Mouse (Mus musculus) hindlimb bud, embryonic 11.5 days (tissue): ENCODE measurements at regions not wholly inside any gene's neighbourhood (a gene's known extent, or its start where the extent isn't known, plus 50 kb on each side); places are given as distances from the start of the nearest gene placed in this dataset.

ENCODE experiments used
- DNase-seq: peaks from one replicate; pipeline ENCODE4 v3.0.0-alpha.2; 2012; ENCODE audit warnings: low read depth, low spot score; ENCODE audit errors: extremely low spot score

DNA sequence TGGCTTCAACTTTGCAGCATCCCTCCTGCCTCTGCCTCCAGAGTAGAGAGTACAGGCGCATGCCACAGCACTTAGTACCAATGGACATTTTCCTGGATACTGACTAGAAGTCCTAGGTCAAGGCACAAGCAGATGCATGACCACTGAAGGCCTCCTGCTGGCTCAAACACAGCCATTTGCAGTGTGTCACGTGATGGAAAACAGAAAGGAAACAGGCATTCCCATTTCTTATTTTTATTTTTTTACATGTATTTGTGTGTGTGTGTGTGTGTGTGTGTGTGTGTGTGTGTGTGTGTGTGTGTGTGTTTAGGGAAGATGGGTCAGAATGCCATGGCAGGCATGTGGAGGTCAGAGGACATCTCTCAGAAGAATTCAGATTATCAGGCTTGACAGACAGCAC is 65.6 kb downstream of the Thap12 start:
- DNase-seq = no peak

DNA sequence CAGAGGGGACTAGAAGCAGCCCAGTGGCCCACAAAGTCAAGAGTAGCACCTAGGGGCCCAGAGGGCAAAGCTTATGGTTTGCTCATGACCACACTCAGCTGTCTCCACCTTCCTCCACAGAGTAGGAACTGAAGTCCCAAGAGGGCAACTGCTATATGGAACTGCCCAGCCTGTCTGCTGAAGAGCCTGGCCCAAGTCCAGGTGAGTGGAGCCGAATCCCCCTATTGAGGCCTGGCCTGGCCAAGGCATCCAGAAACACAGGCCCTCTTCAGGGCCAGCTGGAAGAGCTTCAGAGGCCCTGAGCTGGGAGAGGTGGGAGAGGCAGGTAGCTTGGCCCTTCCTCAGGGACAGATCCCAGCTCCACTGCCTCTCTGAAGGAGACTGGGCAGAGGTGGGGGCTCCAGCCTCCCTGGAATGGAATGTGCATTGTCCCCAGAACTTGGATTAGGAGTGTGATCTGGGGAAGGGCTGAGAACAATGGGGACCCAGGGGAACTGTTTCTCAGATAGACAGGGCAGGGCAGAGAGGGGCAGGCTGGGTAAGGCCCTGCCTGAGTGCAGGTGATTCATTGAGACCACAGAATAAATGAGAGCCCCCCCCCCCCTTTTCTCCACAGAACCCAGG is 65.7 kb upstream of the Wnt11 start:
- no peak for DNase-seq

DNA sequence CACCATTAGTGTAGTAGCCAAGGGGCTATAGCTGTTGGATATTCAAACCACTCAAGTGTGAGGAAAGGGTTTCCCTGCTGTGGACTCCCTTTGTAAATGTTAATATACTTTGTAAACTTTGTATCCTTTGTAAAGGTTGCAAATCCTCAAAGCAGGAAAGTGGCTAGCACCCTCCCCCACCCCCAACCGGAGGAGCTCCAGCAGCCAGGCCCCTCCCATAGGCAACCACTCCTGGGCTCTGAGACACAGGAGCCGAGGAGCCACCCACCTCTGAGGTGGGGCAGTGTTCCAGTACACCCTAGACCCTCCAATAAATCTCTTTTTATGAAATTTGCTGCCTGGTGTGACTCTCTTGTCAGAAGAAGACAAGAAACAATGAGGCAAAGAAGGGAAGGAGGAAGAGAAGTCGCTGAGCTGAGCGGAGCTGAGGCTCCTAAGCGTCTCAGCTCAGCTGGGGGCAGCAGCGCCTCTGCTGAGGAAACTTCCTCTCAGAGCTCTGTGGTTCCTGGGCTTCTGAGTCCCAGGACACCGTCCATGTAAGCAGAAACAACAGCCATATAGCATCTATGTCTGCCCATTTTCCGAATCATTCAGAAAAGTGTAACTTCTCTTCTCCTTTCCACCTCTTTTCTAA is 64.5 kb upstream of the Wnt11 start:
- DNase-seq = no peak

DNA sequence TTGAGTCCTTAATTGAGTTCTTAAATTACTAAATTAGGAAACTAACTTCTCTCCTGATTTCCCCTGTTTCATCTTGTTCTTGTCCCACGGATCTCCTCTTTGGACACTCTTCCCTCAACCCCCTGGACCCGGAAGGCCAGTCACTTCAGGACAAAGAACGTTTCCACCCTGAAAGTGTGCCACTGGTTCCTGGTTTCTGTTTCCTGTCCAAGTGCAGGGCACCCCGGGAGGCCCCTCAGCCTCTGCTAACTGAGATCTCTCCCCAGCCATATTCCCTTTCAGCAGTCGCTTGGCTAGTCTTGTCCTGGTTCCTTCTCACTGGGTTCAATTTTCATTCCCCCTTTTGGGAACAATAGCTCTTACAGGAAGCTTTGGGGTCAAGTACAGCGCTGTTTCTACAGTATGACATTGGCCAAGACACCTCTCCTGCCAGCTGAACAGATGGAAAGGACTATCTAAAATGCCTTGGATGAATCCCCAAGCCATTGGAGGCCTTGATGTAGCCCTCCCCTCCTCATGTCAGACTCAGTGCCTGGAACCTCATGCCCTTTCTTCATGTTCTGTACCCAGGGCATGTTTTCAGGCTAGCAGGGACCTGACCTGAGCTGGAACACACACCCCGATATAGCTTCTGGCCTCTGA is 63.7 kb upstream of the Wnt11 start:
- no peak for DNase-seq

DNA sequence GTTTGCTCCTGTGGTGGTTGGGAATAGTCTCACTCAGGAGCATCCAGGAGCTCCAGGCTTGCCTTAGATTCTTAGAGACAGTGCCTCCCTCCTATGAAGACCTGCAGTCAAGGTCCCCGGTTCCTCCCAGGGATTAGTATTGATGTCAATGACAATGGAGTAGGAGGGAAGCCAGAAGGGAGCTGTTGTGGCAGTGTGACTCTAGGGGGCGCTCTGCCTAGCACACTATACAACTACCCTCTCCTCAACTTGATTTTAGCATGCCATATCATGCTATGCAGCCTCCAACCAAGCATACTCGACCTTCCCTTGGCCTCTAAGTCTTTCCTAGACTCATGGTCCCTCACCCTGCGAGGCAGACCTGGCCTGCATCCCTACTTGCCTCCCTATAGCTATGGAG is 60.3 kb upstream of the Wnt11 start:
- no peak for DNase-seq

DNA sequence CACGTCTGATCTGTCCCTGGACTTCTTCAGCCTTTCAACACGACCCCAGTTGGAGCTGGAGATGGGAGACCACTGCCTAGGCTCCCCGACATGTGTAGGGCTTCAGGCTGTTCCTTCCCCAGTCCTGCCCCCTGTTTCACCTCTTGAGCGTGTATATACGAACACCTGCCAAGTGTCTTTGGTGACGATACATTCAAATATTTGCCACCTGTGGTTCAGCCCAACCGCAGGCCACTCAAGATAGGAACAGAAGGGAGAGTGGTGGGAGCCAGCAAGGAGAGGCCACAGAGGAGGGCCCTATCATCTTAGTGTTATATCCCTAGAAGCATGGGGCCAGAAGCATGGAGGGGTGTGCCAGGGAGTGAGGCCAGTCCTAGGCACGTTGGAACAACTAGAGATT is 59.9 kb upstream of the Wnt11 start:
- no peak for DNase-seq

DNA sequence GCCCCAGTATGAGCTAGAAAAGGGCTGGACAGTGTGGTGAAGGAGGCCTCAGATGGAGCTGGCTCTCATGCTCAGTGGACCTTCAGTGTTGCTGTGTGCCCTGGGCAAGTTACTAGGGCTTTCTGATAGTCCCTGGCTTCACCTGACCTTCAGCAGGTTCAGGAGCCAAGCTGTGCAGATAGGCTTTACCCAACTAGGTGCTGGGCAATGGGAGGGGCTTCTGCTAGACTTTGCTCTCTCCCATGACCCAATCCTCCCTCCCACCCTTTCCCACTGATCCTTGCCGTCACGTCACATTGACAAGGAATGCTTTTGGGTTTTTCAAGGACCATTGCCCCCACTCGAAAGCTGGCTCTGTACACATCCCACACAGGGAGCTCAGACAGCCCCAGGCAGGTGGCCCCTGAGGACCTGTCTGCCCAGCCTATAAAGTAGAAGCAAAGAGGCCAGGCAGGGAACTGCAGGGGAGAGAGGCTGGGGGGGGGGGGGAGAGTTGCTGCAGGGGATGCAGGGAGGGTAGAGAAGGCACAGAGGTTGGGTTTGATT is 57.5 kb upstream of the Wnt11 start:
- DNase-seq = no peak

DNA sequence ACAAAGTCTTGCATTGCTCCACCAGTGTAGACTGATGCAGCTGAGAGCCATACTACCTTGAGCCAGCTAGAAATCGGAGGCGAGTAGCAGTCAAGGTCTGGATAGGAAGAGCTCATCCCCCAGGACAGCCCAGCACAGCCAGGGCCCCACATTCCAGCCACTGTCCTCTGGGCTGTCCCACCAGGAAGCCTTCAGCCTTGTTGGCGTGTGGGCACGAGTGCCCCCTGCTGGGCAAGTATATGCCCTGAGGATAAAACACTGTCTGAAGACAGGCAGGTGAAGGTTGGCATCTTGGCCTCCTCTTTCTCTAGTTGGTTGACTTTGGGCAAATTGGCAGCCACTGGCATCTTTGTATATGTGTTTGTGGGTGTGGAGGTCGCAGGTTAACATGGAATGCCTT is 56.0 kb upstream of the Wnt11 start:
- DNase-seq = no peak

DNA sequence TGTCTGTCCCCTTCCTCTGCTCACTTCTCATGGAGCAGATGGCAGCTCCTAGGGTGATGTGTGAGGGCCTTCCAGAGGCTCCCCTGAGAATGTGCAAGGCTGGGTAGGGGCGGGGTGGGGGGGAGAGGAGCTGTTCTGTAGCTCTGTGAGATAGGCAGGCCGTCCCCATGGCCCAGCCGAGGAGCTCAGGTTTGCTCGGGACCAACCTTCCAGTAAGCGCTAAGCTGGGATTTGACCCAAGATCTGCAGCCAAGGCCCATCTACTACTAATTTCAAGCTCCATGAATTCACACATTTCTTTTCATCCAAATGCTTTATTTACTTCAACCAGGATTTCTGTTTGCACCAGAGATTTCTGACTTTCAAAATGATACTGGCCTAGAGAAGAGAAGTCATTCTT is 51.4 kb upstream of the Wnt11 start:
- no peak for DNase-seq

DNA sequence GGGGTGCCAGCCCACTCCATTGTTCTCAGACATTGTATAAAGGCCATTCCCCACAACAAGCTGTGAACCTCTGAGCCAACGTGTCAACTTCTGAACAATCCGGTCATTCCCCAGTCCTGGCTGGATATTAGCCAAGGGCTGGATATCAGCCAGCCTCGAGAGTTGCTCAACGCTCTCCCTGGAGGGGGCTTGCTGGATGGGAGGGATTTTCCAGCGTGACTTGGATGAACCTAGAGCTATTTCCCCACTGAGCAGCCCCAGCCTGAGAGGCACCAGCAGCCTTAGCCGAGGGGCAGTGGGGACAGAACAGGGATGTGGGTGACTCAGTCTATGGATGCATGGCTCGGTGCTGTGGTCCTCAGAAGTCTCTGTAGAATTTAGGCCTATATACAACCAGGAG is 51.0 kb upstream of the Wnt11 start:
- no peak for DNase-seq

DNA sequence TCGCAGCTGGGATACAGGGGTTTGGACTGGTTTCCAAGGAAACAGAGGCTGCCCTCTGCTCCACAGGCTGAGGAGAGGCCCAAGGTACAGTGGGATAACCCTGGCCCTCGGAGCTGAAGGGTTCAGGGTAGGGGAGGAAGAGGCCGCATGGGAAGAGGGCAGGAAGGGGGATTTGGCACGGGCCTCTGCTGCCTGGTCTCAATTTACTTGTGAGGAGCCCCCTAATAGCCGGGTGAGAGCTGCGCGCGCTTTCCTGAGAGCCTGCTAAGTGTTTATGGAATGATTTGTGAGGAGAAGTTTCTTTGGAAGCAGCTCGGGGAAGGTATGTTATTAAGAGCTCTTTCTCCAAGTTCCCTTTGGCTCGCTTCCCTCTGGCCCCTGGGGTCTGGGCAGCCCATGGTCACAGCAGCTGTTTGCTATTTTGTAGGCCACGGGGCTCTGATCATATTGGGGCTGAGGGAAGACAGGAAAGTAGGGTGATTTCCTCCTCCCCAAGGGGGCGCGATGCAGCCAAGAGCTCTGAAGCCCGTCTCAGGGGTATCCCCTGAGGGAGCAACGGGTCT is 50.5 kb upstream of the Wnt11 start:
- peak; percentile 62 for DNase-seq
